Mouse (Mus musculus): ENCODE results near the gene Hist1h2bq. TPM values are rescaled to one million over a fixed set of nuclear protein-coding genes. Genes with fewer than 3 reads are reported as not detected.

The Hist1h2bq gene
- total and polyA plus RNA-seq, 3 experiments, result 4.3 to 2,257 (median 32.4) TPM

GRCm38 (mm10) chr13:21779767-21780731 lies 29.9 kb downstream of the Hist1h2bq start, which contains the start of gene Hist1h1b (continued):
- TF ChIP-seq ZNF384 (IDR thresholded peaks at IDR 0.05; ENCODE audit: low read depth, low read length) (0 out of 2 replicates have a peak, but pooled peaks have one; percentile 26), CHD1 (IDR thresholded peaks at IDR 0.05; ENCODE audit: low read depth, low read length) (peak; percentile 85; the same call in 1 of the 2 replicates), E2F4 (IDR thresholded peaks at IDR 0.05; ENCODE audit: insufficient replicate concordance, low read depth, low read length) (peak; percentile 82; the same call in 1 of the 2 replicates), BHLHE40 (IDR thresholded peaks at IDR 0.05; ENCODE audit: low read depth, low read length) (peak; percentile 7; the same call in 1 of the 2 replicates), JUND (conservative IDR thresholded peaks at IDR 0.05; ENCODE audit: low read depth, low read length) (no peak), SMC3 (IDR thresholded peaks at IDR 0.05; ENCODE audit: low read depth, low read length) (no peak), ELF1 (IDR thresholded peaks at IDR 0.05; ENCODE audit: low read depth, low read length) (peak; percentile 19; the same call in 1 of the 2 replicates), EP300 (IDR thresholded peaks at IDR 0.05; ENCODE audit: low read length) (no peak), CHD2 (IDR thresholded peaks at IDR 0.05; ENCODE audit: low read length) (peak; percentile 49), UBTF (IDR thresholded peaks at IDR 0.05; ENCODE audit: low read depth, low read length) (peak; percentile 92), ETS1 (conservative IDR thresholded peaks at IDR 0.05; ENCODE audit: low read depth, low read length) (0 out of 2 replicates have a peak, but pooled peaks have one; percentile 21)

GRCm38 (mm10) chr13:21778814-21779766 lies 30.9 kb downstream of the Hist1h2bq start:
- Histone ChIP-seq H3K9ac (ENCODE audit: insufficient read depth, low read depth) (peak overlapping the region; percentile 95), H3K9me3 (replicated peaks; ENCODE audit: low read length) (no peaks in the 10 kb centered on the region), H3K4me3 (replicated peaks in 1 of 3; ENCODE audit: low read depth in 2 of 3, low read length in 2 of 3, poor library complexity in 1 of 3) (peak overlapping the region; percentile 59 to 72 (median 59)), H3K4me1 (ENCODE audit: control insufficient read depth in 1 of 2, insufficient read depth in 2 of 2) (peaks cover 6 to 24% of the 10 kb centered on the region in 2 experiments; a peak in 3 of 4 replicates), H3K4me2 (ENCODE audit: insufficient read depth, low read depth, poor library complexity, severe bottlenecking) (peak overlapping the region; percentile 65), H3K27ac (ENCODE audit: insufficient read depth, low read depth) (peak overlapping the region; percentile 97), H3K27me3 (replicated peaks) (no peaks in the 10 kb centered on the region), H3K79me2 (replicated peaks; ENCODE audit: control insufficient read depth, extremely low read depth, insufficient read depth, poor library complexity, severe bottlenecking) (no peaks in the 10 kb centered on the region; the same call in 1 of the 2 replicates), H3K36me3 (replicated peaks in 1 of 2; ENCODE audit: control insufficient read depth in 1 of 2, insufficient read depth in 1 of 2, low read length in 1 of 2) (no peaks in the 10 kb centered on the region)
- dilution Hi-C loops (cut with MboI; ENCODE audit: extremely low pct_ligation_motif_present, extremely low pct_unique_long_range_greater_than_20kb, low sequenced_read_pairs), result no loop called here
- in situ Hi-C loops (cut with MboI; ENCODE audit: low pct_ligation_motif_present, low pct_unique_long_range_greater_than_20kb, low sequenced_read_pairs), result no loop called here
- peak; percentile 94 for DNase-seq (ENCODE audit: extremely low read depth)
- TF ChIP-seq PAX5 (IDR thresholded peaks at IDR 0.05; ENCODE audit: low read length) (no peak), TCF12 (IDR thresholded peaks at IDR 0.05; ENCODE audit: low read depth, low read length) (peak; percentile 57; the same call in 1 of the 2 replicates), MXI1 (IDR thresholded peaks at IDR 0.05; ENCODE audit: low read depth, low read length) (peak; percentile 71), MAFK (IDR thresholded peaks at IDR 0.05; ENCODE audit: insufficient replicate concordance, low read length) (no peak), CTCF (conservative IDR thresholded peaks at IDR 0.05 in 1 of 2, IDR thresholded peaks at IDR 0.05 in 1 of 2; ENCODE audit: low read depth in 2 of 2, low read length in 2 of 2) (no peak), MYC (IDR thresholded peaks at IDR 0.05; ENCODE audit: low read depth, low read length) (peak; percentile 84), SMC3 (IDR thresholded peaks at IDR 0.05; ENCODE audit: low read depth, low read length) (peak; percentile 13; the same call in 1 of the 2 replicates), ZC3H11A (IDR thresholded peaks at IDR 0.05; ENCODE audit: low read depth, low read length) (no peak), USF2 (conservative IDR thresholded peaks at IDR 0.05; ENCODE audit: low read depth, low read length) (no peak), E2F4 (IDR thresholded peaks at IDR 0.05; ENCODE audit: insufficient replicate concordance, low read depth, low read length) (peak; percentile 97), ELF1 (IDR thresholded peaks at IDR 0.05; ENCODE audit: low read depth, low read length) (no peak), IRF4 (IDR thresholded peaks at IDR 0.05; ENCODE audit: low read depth, low read length) (0 out of 2 replicates have a peak, but pooled peaks have one; percentile 28), UBTF (IDR thresholded peaks at IDR 0.05; ENCODE audit: low read depth, low read length) (no peak; the same call in 1 of the 2 replicates), NELFE (IDR thresholded peaks at IDR 0.05; ENCODE audit: low read depth, low read length) (peak; percentile 84; the same call in 1 of the 2 replicates), ETS1 (conservative IDR thresholded peaks at IDR 0.05; ENCODE audit: low read depth, low read length) (0 out of 2 replicates have a peak, but pooled peaks have one; percentile 6), ZKSCAN1 (IDR thresholded peaks at IDR 0.05; ENCODE audit: borderline replicate concordance, low read depth, low read length) (no peak), KAT2A (IDR thresholded peaks at IDR 0.05; ENCODE audit: insufficient replicate concordance, low read length) (0 out of 2 replicates have a peak, but pooled peaks have one; percentile 46), POLR2A (IDR thresholded peaks at IDR 0.05; ENCODE audit: low read depth, low read length) (peak; percentile 78), HCFC1 (IDR thresholded peaks at IDR 0.05; ENCODE audit: low read depth, low read length) (peak; percentile 73), POLR2AphosphoS2 (IDR thresholded peaks at IDR 0.05; ENCODE audit: low read depth, low read length) (peak; percentile 97), ZNF384 (IDR thresholded peaks at IDR 0.05; ENCODE audit: low read depth, low read length) (no peak), BHLHE40 (IDR thresholded peaks at IDR 0.05; ENCODE audit: low read depth, low read length) (peak; percentile 79), MAZ (IDR thresholded peaks at IDR 0.05; ENCODE audit: low read depth, low read length) (peak; percentile 44; the same call in 1 of the 2 replicates), NRF1 (IDR thresholded peaks at IDR 0.05; ENCODE audit: low read depth, low read length) (0 out of 2 replicates have a peak, but pooled peaks have one; percentile 11), SIN3A (IDR thresholded peaks at IDR 0.05; ENCODE audit: low read length) (peak; percentile 89), CHD2 (IDR thresholded peaks at IDR 0.05; ENCODE audit: low read length) (peak; percentile 94)
